Mouse (Mus musculus): ENCODE measurements around the gene Pid1. TPM values are rescaled to one million over a fixed set of nuclear protein-coding genes. Genes with fewer than 3 reads are reported as not detected.
"Not testable (repeated sequence)": the region's sequence is repeated elsewhere in the genome, so short reads cannot be mapped to it uniquely, and the experiment has no call there.

Pid1 gene
- polyA plus RNA-seq, 1 experiment from 2014 or later: 49.9 TPM

GRCm38 (mm10) chr1:84247111-84247510 lies 116.9 kb downstream of the Pid1 start:
- Histone ChIP-seq H3K4me2 (no peak overlapping the region), H3K9ac (no peak overlapping the region)
- WGBS: 90% methylated on average over 3 of the region's 3 CpGs

GRCm38 (mm10) chr1:84241192-84241828 lies 122.7 kb downstream of the Pid1 start:
- ATAC-seq (ENCODE audit: low FRiP score): no peak
- Histone ChIP-seq H3K27me3 (no peaks in the 10 kb centered on the region), H3K4me2 (no peak overlapping the region), H3K9ac (no peak overlapping the region), H3K36me3 (replicated peaks) (no peaks in the 10 kb centered on the region), H3K9me3 (no peaks in the 10 kb centered on the region), H3K4me3 (replicated peaks) (no peak overlapping the region), H3K4me1 (no peaks in the 10 kb centered on the region), H3K27ac (no peak overlapping the region)
- 90% methylated on average over 4 of the region's 4 CpGs for WGBS

More at GRCm38 (mm10) chr1:84247111-84247510, 116.9 kb downstream of the Pid1 start:
- Histone ChIP-seq H3K9me3 (no peaks in the 10 kb centered on the region), H3K4me1 (peaks cover 11% of the 10 kb centered on the region; the same call in 1 of the 2 replicates), H3K27ac (no peak overlapping the region), H3K4me3 (replicated peaks) (no peak overlapping the region), H3K27me3 (no peaks in the 10 kb centered on the region), H3K36me3 (replicated peaks) (no peaks in the 10 kb centered on the region)
- no peak for ATAC-seq (ENCODE audit: low FRiP score)

GRCm38 (mm10) chr1:84240203-84240602 lies 123.8 kb downstream of the Pid1 start:
- no peak overlapping the region for H3K27ac ChIP-seq
- no peaks in the 10 kb centered on the region for H3K27me3 ChIP-seq
- H3K9ac ChIP-seq: no peak overlapping the region
- no peaks in the 10 kb centered on the region for H3K9me3 ChIP-seq
- H3K36me3 ChIP-seq (replicated peaks): no peaks in the 10 kb centered on the region
- no peak overlapping the region for H3K4me2 ChIP-seq
- no peaks in the 10 kb centered on the region for H3K4me1 ChIP-seq
- H3K4me3 ChIP-seq (replicated peaks): no peak overlapping the region
- 96% methylated on average over 2 of the region's 2 CpGs for WGBS
- ATAC-seq (ENCODE audit: low FRiP score): no peak

DNA sequence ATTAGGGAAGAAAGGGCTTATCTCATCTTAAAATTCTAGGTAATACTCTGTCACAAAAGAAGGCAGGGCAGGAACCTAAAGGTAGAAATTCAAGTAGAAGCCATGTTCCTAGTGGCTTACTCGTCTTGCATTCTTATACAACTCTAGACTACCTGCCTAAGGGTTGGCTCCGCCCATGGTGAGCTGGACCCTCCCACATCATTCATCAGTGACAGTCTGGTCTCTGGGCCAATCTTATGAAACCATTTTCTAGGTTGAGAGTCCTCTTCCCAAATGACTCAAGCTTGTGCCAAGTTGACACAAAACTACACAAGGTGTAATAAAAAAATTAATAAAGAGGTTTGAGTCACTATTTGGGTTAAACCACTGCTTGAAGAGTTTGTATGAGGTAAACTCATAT lies 133.5 kb downstream of the Pid1 start:
- ATAC-seq (ENCODE audit: low FRiP score): no peak
- H3K27ac ChIP-seq: no peak overlapping the region

GRCm38 (mm10) chr1:84225626-84226025 lies 138.4 kb downstream of the Pid1 start:
- no peak overlapping the region for H3K4me3 ChIP-seq (replicated peaks)
- H3K27ac ChIP-seq: no peak overlapping the region
- H3K4me1 ChIP-seq: no peaks in the 10 kb centered on the region
- no peaks in the 10 kb centered on the region for H3K9me3 ChIP-seq
- no peaks in the 10 kb centered on the region for H3K27me3 ChIP-seq
- no peaks in the 10 kb centered on the region for H3K36me3 ChIP-seq (replicated peaks)
- no peak overlapping the region for H3K4me2 ChIP-seq
- ATAC-seq (ENCODE audit: low FRiP score): no peak
- 90% methylated on average over 7 of the region's 7 CpGs for WGBS
- no peak overlapping the region for H3K9ac ChIP-seq

More for the DNA sequence above, 133.5 kb downstream of the Pid1 start:
- Histone ChIP-seq H3K36me3 (replicated peaks) (no peaks in the 10 kb centered on the region), H3K9me3 (no peaks in the 10 kb centered on the region), H3K4me1 (no peaks in the 10 kb centered on the region), H3K27me3 (no peaks in the 10 kb centered on the region), H3K4me3 (replicated peaks) (no peak overlapping the region), H3K4me2 (no peak overlapping the region), H3K9ac (no peak overlapping the region)
- WGBS: 88% methylated on average over 2 of the region's 2 CpGs

DNA sequence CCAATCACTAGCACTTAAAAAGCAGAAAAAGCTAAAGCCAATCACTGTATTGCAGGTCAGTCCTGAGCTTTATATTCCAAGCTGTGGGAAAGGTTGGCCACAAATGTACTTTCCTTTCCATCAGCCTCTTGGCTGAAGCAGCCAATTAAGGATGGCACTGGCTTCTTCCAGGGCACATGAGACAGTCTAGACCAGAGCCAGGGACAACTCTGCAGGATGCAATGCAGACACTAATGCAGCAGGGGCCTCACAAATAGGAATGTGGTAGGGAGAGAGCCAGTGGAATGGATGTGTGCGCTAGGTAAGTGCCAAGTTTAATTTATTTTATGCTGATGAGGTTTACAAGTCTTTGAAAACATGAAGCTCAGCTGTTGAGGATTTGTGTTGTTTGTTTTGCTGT lies 141.9 kb downstream of the Pid1 start:
- WGBS: 85% methylated on average over 1 of the region's 1 CpGs
- H3K4me1 ChIP-seq: peaks cover 8% of the 10 kb centered on the region
- no peak for ATAC-seq (ENCODE audit: low FRiP score)

DNA sequence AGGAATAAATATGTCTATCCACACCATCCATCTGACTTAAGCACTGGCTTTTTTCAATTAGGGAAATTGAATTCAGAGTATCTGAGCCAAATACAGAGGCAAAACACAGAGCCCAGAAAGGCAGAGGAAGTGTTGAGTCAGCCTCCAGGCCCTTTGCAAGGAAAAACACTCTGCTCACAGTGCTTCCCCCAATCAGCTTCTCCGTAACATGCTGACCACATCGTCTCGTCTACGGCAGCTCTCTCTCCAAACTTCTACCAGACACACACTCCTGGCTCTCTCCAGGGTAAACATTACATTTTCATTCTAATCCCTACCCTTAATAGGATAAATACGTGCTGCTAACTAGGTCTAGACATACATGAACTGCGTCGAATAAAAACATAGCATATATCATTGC lies 145.4 kb downstream of the Pid1 start:
- no peak overlapping the region for H3K4me2 ChIP-seq
- no peak for ATAC-seq (ENCODE audit: low FRiP score)
- WGBS: 73% methylated on average over 7 of the region's 7 CpGs

More for the DNA sequence above, 141.9 kb downstream of the Pid1 start:
- no peak overlapping the region for H3K9ac ChIP-seq
- no peak overlapping the region for H3K4me3 ChIP-seq (replicated peaks)
- H3K27ac ChIP-seq: no peak overlapping the region
- no peaks in the 10 kb centered on the region for H3K36me3 ChIP-seq (replicated peaks)
- H3K27me3 ChIP-seq: no peaks in the 10 kb centered on the region
- H3K4me2 ChIP-seq: no peak overlapping the region
- H3K9me3 ChIP-seq: no peaks in the 10 kb centered on the region

DNA sequence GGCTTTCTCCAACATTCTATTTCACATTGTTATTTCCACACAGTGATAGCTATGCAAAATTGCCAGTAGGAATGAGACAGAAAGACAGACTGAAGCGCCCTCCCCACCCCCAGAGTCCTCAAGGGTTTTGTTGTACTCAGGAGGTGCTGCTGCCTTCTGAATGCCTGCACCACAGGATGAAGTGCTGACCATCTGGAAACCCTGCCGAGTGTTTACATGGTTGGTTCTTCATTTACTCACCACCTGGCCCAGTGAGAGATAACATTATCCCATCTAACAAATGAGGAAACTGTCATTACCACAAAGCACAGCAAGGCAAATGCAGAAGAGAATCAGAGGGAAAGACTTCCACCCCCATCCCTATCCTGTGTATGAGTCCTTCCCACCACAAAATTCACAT lies 146.2 kb downstream of the Pid1 start:
- H3K27me3 ChIP-seq: no peaks in the 10 kb centered on the region
- WGBS: 19% methylated on average over 2 of the region's 2 CpGs
- peaks cover 8% of the 10 kb centered on the region for H3K4me1 ChIP-seq
- no peak overlapping the region for H3K27ac ChIP-seq
- ATAC-seq (ENCODE audit: low FRiP score): no peak
- no peak overlapping the region for H3K9ac ChIP-seq
- no peaks in the 10 kb centered on the region for H3K36me3 ChIP-seq (replicated peaks)
- H3K9me3 ChIP-seq: no peaks in the 10 kb centered on the region
- H3K4me3 ChIP-seq (replicated peaks): no peak overlapping the region
- H3K4me2 ChIP-seq: no peak overlapping the region

More for the DNA sequence above, 145.4 kb downstream of the Pid1 start:
- Histone ChIP-seq H3K27me3 (no peaks in the 10 kb centered on the region), H3K27ac (no peak overlapping the region), H3K36me3 (replicated peaks) (no peaks in the 10 kb centered on the region), H3K4me3 (replicated peaks) (no peak overlapping the region), H3K9me3 (no peaks in the 10 kb centered on the region), H3K9ac (no peak overlapping the region), H3K4me1 (peaks cover 8% of the 10 kb centered on the region)

DNA sequence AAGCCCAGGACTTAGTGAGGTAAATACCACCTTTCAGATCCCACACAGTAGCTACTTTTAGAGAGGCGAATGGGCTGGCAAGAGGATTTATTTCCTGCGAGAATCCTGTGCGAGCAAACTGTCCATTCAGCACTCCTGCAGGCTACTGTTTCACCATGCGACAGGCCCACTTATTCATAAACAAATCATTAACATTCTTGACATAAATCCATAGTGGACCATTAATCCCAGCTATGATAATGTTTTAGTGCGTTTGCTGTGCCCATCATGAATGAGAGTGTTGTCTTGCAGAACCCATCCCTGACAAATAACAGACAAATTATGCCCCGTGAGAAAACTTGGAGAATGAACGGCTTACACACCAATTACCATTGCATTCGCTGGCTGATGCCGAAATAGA lies 152.5 kb downstream of the Pid1 start:
- no peaks in the 10 kb centered on the region for H3K9me3 ChIP-seq
- no peak overlapping the region for H3K4me3 ChIP-seq (replicated peaks)
- no peaks in the 10 kb centered on the region for H3K36me3 ChIP-seq (replicated peaks)
- H3K9ac ChIP-seq: no peak overlapping the region
- no peaks in the 10 kb centered on the region for H3K27me3 ChIP-seq
- H3K27ac ChIP-seq: no peak overlapping the region
- 0 out of 2 replicates have a peak, but pooled peaks cover 4% of the 10 kb centered on the region for H3K4me1 ChIP-seq
- H3K4me2 ChIP-seq: no peak overlapping the region
- 45% methylated on average over 9 of the region's 9 CpGs for WGBS
- no peak for ATAC-seq (ENCODE audit: low FRiP score)

DNA sequence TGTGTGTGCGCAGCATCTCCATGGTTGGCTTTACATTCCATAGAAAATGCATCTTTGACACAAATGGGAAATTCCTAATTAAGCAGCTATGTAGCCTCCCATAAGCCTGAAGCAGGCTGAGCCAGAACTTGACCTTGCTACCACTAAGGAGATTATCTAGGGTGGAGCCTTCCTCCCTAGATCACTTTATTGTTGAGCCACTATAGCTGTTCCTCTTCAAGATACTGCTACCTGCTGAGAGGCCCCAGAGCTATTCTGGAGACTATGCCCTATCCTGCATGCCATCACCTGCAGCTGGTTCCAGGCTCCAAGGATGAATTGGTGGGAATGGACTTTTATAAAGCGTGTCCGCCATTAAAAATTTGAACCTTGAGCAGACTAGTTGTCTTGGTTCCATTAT lies 158.2 kb downstream of the Pid1 start:
- H3K27me3 ChIP-seq; H3K4me1 ChIP-seq; H3K4me3 ChIP-seq (replicated peaks); H3K27ac ChIP-seq; H3K9ac ChIP-seq; ATAC-seq (ENCODE audit: low FRiP score); H3K4me2 ChIP-seq; H3K9me3 ChIP-seq; H3K36me3 ChIP-seq (replicated peaks): not testable (repeated sequence)
- 96% methylated on average over 3 of the region's 3 CpGs for WGBS

DNA sequence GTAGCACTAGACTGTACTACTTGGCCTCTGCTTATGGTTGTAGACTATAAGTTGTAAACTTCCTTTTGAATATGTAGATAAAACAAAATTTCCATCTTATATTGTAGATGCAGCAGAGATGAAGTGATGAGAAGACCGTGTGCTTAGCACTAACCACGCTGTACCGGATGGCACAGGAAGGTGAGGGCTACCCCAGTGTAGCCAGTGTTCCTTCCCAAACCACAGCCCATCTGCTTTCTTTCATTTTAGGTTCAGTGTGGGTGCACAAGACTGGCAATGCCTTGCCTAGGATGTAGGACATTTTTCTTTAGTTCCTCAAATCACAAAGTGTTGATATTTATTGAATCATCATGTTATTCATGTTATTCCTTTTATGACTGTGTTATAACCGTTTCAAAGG lies 160.5 kb downstream of the Pid1 start:
- H3K36me3 ChIP-seq (replicated peaks): no peaks in the 10 kb centered on the region
- no peaks in the 10 kb centered on the region for H3K4me1 ChIP-seq
- WGBS: 90% methylated on average over 4 of the region's 4 CpGs
- no peak overlapping the region for H3K27ac ChIP-seq
- no peaks in the 10 kb centered on the region for H3K27me3 ChIP-seq
- H3K4me3 ChIP-seq (replicated peaks): no peak overlapping the region
- no peak for ATAC-seq (ENCODE audit: low FRiP score)
- no peak overlapping the region for H3K9ac ChIP-seq
- H3K4me2 ChIP-seq: no peak overlapping the region
- no peaks in the 10 kb centered on the region for H3K9me3 ChIP-seq

- no peak overlapping the region for H3K4me2 ChIP-seq
- ATAC-seq (ENCODE audit: low FRiP score): no peak
- H3K9ac ChIP-seq: no peak overlapping the region
- 70% methylated on average over 2 of the region's 2 CpGs for WGBS
- no peaks in the 10 kb centered on the region for H3K4me1 ChIP-seq
- no peaks in the 10 kb centered on the region for H3K36me3 ChIP-seq (replicated peaks)
- H3K27me3 ChIP-seq: no peaks in the 10 kb centered on the region
- H3K4me3 ChIP-seq (replicated peaks): no peak overlapping the region
- H3K9me3 ChIP-seq: no peaks in the 10 kb centered on the region
- no peak overlapping the region for H3K27ac ChIP-seq
These were observed 164.1 kb downstream of the Pid1 start for GRCm38 (mm10) chr1:84199890-84200289.

DNA sequence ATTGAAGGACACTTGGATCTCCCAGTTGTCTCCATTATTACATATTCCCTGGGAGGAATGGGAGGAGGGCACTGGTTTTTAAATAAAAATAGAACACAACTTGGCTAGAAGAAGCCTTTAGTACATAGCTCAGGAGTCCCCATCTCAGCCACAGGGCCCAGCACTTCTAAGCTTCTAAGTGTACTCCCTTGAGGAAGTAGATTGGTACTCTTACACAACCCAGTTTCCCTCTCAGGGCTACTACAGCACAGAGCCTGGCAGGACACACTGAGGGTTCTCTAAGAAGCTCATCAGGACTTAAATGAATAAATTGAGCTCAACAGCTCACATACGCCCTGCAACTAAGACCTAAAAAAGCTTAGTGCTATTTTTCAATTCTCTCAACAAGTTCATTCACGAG lies 165.1 kb downstream of the Pid1 start:
- WGBS: 70% methylated on average over 2 of the region's 2 CpGs
- no peak overlapping the region for H3K9ac ChIP-seq
- ATAC-seq (ENCODE audit: low FRiP score): no peak

More for the DNA sequence above, 165.1 kb downstream of the Pid1 start:
- H3K27ac ChIP-seq: no peak overlapping the region
- no peak overlapping the region for H3K4me3 ChIP-seq (replicated peaks)
- no peak overlapping the region for H3K4me2 ChIP-seq
- no peaks in the 10 kb centered on the region for H3K9me3 ChIP-seq
- no peaks in the 10 kb centered on the region for H3K27me3 ChIP-seq
- H3K36me3 ChIP-seq (replicated peaks): no peaks in the 10 kb centered on the region
- H3K4me1 ChIP-seq: no peaks in the 10 kb centered on the region

Data from forebrain, embryonic 12.5 days (tissue).